Mouse (Mus musculus): ENCODE data around the gene Lcmt1. TPM values are rescaled to one million over a fixed set of nuclear protein-coding genes. Genes with fewer than 3 reads are reported as not detected.

Gene Lcmt1
- total and polyA plus RNA-seq, 2 experiments from 2014 or later, result 62.8 to 114 TPM

GRCm38 (mm10) chr7:123455088-123455487 lies 85.5 kb downstream of the Lcmt1 start:
- H3K36me3 ChIP-seq (ENCODE audit: insufficient read depth, low read length), result no peaks in the 10 kb centered on the region
- H3K27me3 ChIP-seq (ENCODE audit: insufficient read depth, low read length), result no peaks in the 10 kb centered on the region
- H3K4me1 ChIP-seq (ENCODE audit: insufficient read depth, low read length), result no peaks in the 10 kb centered on the region
- TF ChIP-seq CTCF (IDR thresholded peaks at IDR 0.05), result no peak
- no peaks in the 10 kb centered on the region for H3K9me3 ChIP-seq (ENCODE audit: low read length)
- ATAC-seq (ENCODE audit: low FRiP score) (no peak), DNase-seq (ENCODE audit: low spot score) (no peak)
- no peak overlapping the region for H3K9ac ChIP-seq (replicated peaks; ENCODE audit: low read length, poor library complexity, severe bottlenecking)
- no peak overlapping the region for H3K4me3 ChIP-seq (ENCODE audit: low read depth, low read length)
- H3K4me2 ChIP-seq (ENCODE audit: low read depth, low read length, poor library complexity, severe bottlenecking), result no peak overlapping the region
- 96% methylated on average over 3 of the region's 3 CpGs for WGBS
- no peak overlapping the region for H3K27ac ChIP-seq (ENCODE audit: low read depth, low read length)

GRCm38 (mm10) chr7:123458309-123458708 lies 88.7 kb downstream of the Lcmt1 start:
- Histone ChIP-seq H3K9me3 (ENCODE audit: low read length) (no peaks in the 10 kb centered on the region), H3K4me2 (ENCODE audit: low read depth, low read length, poor library complexity, severe bottlenecking) (no peak overlapping the region), H3K27ac (ENCODE audit: low read depth, low read length) (no peak overlapping the region), H3K4me3 (ENCODE audit: low read depth, low read length) (no peak overlapping the region), H3K27me3 (ENCODE audit: insufficient read depth, low read length) (no peaks in the 10 kb centered on the region), H3K4me1 (ENCODE audit: insufficient read depth, low read length) (no peaks in the 10 kb centered on the region), H3K36me3 (ENCODE audit: insufficient read depth, low read length) (no peaks in the 10 kb centered on the region), H3K9ac (replicated peaks; ENCODE audit: low read length, poor library complexity, severe bottlenecking) (no peak overlapping the region)
- WGBS, result 91% methylated on average over 4 of the region's 4 CpGs
- no peak for ATAC-seq (ENCODE audit: low FRiP score)
- TF ChIP-seq CTCF (IDR thresholded peaks at IDR 0.05), result no peak
- no peak for DNase-seq (ENCODE audit: low spot score)

- H3K27me3 ChIP-seq (ENCODE audit: insufficient read depth, low read length), result no peaks in the 10 kb centered on the region
- no peak for ATAC-seq (ENCODE audit: low FRiP score)
- DNase-seq (ENCODE audit: low spot score), result no peak
- 87% methylated on average over 4 of the region's 4 CpGs for WGBS
- H3K4me3 ChIP-seq (ENCODE audit: low read depth, low read length), result no peak overlapping the region
- no peaks in the 10 kb centered on the region for H3K9me3 ChIP-seq (ENCODE audit: low read length)
- H3K9ac ChIP-seq (replicated peaks; ENCODE audit: low read length, poor library complexity, severe bottlenecking), result no peak overlapping the region
- no peak overlapping the region for H3K27ac ChIP-seq (ENCODE audit: low read depth, low read length)
- no peaks in the 10 kb centered on the region for H3K4me1 ChIP-seq (ENCODE audit: insufficient read depth, low read length)
- no peaks in the 10 kb centered on the region for H3K36me3 ChIP-seq (ENCODE audit: insufficient read depth, low read length)
- TF ChIP-seq CTCF (IDR thresholded peaks at IDR 0.05), result no peak
- H3K4me2 ChIP-seq (ENCODE audit: low read depth, low read length, poor library complexity, severe bottlenecking), result no peak overlapping the region
These were observed 89.7 kb downstream of the Lcmt1 start for GRCm38 (mm10) chr7:123459247-123459646.

GRCm38 (mm10) chr7:123461316-123461715 lies 91.7 kb downstream of the Lcmt1 start:
- no peaks in the 10 kb centered on the region for H3K27me3 ChIP-seq (ENCODE audit: insufficient read depth, low read length)
- no peak for DNase-seq (ENCODE audit: low spot score)
- whole genome bisulfite sequencing, result 82% methylated on average over 4 of the region's 4 CpGs

GRCm38 (mm10) chr7:123462070-123462501 lies 92.5 kb downstream of the Lcmt1 start, which contains the start of gene Aqp8:
Gene Aqp8, plus strand, starts transcription at chr7:123462291.
- Histone ChIP-seq H3K9me3 (ENCODE audit: low read length) (no peaks in the 10 kb centered on the region), H3K36me3 (ENCODE audit: insufficient read depth, low read length) (no peaks in the 10 kb centered on the region), H3K4me1 (ENCODE audit: insufficient read depth, low read length) (no peaks in the 10 kb centered on the region), H3K9ac (replicated peaks; ENCODE audit: low read length, poor library complexity, severe bottlenecking) (no peak within 1 kb of the TSS), H3K4me2 (ENCODE audit: low read depth, low read length, poor library complexity, severe bottlenecking) (no peak within 1 kb of the TSS), H3K4me3 (ENCODE audit: low read depth, low read length) (no peak within 1 kb of the TSS), H3K27me3 (ENCODE audit: insufficient read depth, low read length) (no peaks in the 10 kb centered on the region), H3K27ac (ENCODE audit: low read depth, low read length) (no peak within 1 kb of the TSS)
- TF ChIP-seq CTCF (IDR thresholded peaks at IDR 0.05), result no peak
- WGBS, result 72% methylated on average over 9 of the region's 9 CpGs
- peak; percentile 44 for DNase-seq (ENCODE audit: low spot score)
- ATAC-seq (ENCODE audit: low FRiP score), result no peak

More at GRCm38 (mm10) chr7:123461316-123461715, 91.7 kb downstream of the Lcmt1 start:
- Histone ChIP-seq H3K4me3 (ENCODE audit: low read depth, low read length) (no peak overlapping the region), H3K4me1 (ENCODE audit: insufficient read depth, low read length) (no peaks in the 10 kb centered on the region), H3K27ac (ENCODE audit: low read depth, low read length) (no peak overlapping the region), H3K36me3 (ENCODE audit: insufficient read depth, low read length) (no peaks in the 10 kb centered on the region), H3K4me2 (ENCODE audit: low read depth, low read length, poor library complexity, severe bottlenecking) (no peak overlapping the region), H3K9me3 (ENCODE audit: low read length) (no peaks in the 10 kb centered on the region), H3K9ac (replicated peaks; ENCODE audit: low read length, poor library complexity, severe bottlenecking) (no peak overlapping the region)
- TF ChIP-seq CTCF (IDR thresholded peaks at IDR 0.05), result no peak
- ATAC-seq (ENCODE audit: low FRiP score), result no peak

GRCm38 (mm10) chr7:123463569-123463968 lies 94.0 kb downstream of the Lcmt1 start:
- H3K4me2 ChIP-seq (ENCODE audit: low read depth, low read length, poor library complexity, severe bottlenecking), result no peak overlapping the region
- H3K36me3 ChIP-seq (ENCODE audit: insufficient read depth, low read length), result no peaks in the 10 kb centered on the region
- 85% methylated on average over 4 of the region's 4 CpGs for WGBS
- no peaks in the 10 kb centered on the region for H3K27me3 ChIP-seq (ENCODE audit: insufficient read depth, low read length)
- H3K9me3 ChIP-seq (ENCODE audit: low read length), result no peaks in the 10 kb centered on the region
- TF ChIP-seq CTCF (IDR thresholded peaks at IDR 0.05), result no peak
- ATAC-seq (ENCODE audit: low FRiP score) (no peak), DNase-seq (ENCODE audit: low spot score) (no peak)
- H3K27ac ChIP-seq (ENCODE audit: low read depth, low read length), result no peak overlapping the region
- no peak overlapping the region for H3K9ac ChIP-seq (replicated peaks; ENCODE audit: low read length, poor library complexity, severe bottlenecking)
- H3K4me3 ChIP-seq (ENCODE audit: low read depth, low read length), result no peak overlapping the region
- H3K4me1 ChIP-seq (ENCODE audit: insufficient read depth, low read length), result no peaks in the 10 kb centered on the region
